Mouse (Mus musculus): ENCODE data around the gene Pdzph1.

The Pdzph1 gene

GRCm38 (mm10) chr17:58991275-58991674 lies at the start of gene Pdzph1:
Gene Pdzph1 (minus strand): TSS chr17:58991375.
- in situ Hi-C loops (cut with MboI, MseI) = no loop called here

GRCm38 (mm10) chr17:59039754-59040153 lies 48.6 kb upstream of the Pdzph1 start:
- in situ Hi-C loops (cut with MboI, MseI) = loop anchor here (10.0 kb wide), 1 partner anchor 655 kb away; no protein-coding TSS in a partner anchor

DNA sequence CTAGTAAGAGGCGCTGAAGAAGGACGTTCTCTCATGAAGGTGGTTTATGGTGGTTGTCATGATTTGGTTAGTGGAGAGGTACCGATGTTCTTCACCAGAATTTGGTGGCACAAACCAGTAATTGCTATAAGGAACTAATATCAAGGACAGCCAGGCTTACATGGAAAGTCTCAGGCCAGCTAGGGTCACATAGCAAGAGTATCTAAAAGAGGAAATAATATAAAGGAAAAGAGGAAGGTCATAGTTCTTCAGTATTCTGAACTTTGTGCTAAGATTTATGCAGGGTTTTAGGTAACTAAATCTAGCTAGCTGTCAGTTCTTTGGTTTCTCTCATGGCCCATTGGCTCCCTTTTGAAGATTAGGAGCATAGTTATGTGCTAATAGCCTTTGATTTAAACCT lies 42.3 kb upstream of the Pdzph1 start:
- in situ Hi-C loops (cut with MboI, MseI) = loop anchor here (10.0 kb wide), 1 partner anchor 649 kb away; no protein-coding TSS in a partner anchor

GRCm38 (mm10) chr17:59026336-59026735 lies 35.2 kb upstream of the Pdzph1 start:
- in situ Hi-C loops (cut with MboI, MseI) = loop anchor here (10.0 kb wide), 1 partner anchor 1398 kb away; no protein-coding TSS in a partner anchor

DNA sequence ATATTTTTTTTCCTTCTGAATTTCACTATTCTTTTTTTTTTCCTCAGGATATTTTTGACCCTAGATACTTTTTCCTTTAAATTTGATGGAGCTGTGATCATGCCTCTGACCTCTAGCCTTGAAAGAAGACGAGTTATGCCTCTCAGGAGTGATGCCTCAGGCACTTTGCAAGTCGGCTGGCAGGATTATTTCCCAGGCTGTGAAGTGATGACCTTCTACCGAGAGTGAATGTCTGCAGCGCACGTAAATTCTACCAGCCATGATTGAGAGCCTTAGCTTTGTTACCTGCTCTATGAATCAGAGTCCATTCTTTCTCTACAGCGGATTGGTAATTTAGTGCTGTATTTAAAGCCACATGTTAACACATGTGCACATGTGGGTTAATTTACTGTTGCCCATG lies 33.3 kb upstream of the Pdzph1 start:
- in situ Hi-C loops (cut with MboI, MseI) = loop anchor here (10.0 kb wide), 1 partner anchor 1400 kb away; no protein-coding TSS in a partner anchor

- in situ Hi-C loops (cut with MboI, MseI) = loop anchor here (10.0 kb wide), 1 partner anchor 1401 kb away; no protein-coding TSS in a partner anchor
Observed at GRCm38 (mm10) chr17:59023971-59024370, 32.8 kb upstream of the Pdzph1 start.

DNA sequence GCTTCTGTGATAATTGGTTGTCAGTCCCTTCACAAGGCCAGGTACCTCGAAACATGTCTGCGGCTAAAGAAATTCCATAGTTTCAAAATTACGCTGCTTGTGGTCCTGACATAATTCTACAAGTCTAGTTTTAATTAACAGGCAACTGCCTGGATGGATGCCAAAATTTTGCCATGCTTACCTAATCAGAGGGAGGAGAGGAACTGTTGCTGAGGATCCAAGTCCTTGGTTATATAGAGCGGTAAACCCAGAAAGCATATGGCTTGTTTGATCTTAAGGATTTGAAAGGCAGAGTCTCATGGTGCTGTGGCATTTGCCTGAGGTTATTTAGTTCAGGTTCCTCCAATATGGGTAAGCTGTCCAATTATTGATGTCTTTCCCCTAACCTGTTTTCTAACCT lies 27.5 kb upstream of the Pdzph1 start:
- in situ Hi-C loops (cut with MboI, MseI) = no loop called here

GRCm38 (mm10) chr17:59013091-59013459 lies 21.9 kb upstream of the Pdzph1 start, which contains the start of gene Nudt12:
Gene Nudt12 (minus strand): TSS chr17:59013372.
- in situ Hi-C loops (cut with MboI, MseI) = no loop called here

DNA sequence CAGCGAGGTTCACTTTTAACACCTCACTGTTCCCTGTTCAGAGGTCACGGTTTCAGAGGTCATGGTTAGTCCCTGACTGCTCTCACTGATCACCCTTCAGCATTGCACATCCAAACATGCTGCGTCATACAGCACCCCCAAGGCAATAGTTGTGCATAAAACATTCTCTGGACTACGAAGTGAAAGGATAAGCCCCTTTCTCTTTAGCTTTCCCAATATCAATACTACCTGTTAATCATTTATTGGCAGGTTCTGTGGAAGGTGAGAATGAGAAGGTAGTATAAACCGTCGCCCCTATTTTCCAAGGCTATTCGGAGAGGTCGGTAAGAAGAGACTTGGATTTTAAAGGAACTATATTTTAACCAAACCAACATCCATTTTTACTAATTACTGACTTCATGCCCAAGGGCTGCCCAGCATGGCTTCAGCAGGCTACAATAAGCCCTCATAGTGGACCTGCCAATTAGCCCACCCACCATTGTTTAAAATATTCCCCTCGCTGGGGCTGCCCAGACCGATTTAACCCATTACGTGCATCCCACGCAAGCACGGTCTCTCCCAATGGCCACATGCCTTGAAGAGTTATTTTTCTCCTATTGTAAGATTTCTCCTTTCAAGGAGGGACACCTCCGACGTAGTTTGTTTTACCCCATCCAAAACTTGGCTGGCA lies 21.4 kb upstream of the Pdzph1 start:
- in situ Hi-C loops (cut with MboI, MseI) = no loop called here

DNA sequence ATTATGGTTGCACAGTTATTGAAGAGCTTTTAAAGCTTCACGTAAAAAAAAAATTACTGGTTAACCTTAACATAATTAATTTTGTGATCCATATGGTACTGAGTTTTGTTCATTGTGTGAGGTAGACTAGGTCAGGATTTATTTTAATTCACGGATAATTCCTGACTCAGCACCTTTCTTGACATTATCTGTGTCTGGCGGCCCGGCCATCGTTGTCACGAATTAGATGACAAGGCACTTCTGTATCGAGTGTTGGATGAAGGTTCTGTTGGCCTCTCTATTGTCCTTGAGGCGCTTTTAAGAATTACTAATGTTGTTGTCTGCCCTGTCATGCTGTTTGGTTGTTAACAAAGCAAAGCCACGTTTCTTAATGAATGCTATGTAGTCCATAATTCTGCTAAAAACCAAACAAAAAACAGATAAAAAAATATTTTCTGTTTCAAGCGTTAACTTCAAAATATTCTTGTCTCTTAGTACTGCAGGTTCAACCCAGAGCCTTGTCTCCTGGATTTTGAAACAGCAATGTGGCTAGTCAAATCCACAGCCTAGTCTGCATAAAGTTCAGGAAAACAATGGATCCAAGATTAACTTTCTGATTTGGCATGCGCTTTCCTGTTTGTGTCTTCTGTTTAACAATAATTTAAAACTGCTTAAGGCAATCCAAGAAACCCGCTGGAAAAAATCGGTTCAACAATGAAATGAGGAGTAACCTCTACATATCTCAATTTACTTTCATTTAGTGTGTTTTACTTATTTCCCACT lies 20.6 kb upstream of the Pdzph1 start:
- in situ Hi-C loops (cut with MboI, MseI) = no loop called here

DNA sequence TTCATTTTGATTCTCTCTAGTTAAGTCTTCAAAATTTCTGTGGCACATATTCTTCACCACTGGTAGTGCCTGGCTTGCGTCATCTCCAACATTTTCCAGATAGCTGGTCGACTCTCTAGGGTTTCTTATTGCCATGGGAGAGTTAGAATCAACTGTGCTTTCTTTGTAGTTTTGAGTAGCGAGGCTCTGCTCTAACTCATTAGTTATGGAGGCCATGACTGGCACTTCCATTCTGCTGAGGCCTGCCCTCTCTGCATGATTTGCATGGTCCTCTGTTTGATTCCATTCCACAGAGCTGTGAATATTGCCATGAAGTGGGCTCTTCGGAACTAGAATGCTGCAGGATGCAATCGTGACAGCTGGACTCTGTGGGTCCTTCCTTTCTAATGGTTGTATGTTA lies 17.9 kb downstream of the Pdzph1 start:
- in situ Hi-C loops (cut with MboI, MseI) = no loop called here

DNA sequence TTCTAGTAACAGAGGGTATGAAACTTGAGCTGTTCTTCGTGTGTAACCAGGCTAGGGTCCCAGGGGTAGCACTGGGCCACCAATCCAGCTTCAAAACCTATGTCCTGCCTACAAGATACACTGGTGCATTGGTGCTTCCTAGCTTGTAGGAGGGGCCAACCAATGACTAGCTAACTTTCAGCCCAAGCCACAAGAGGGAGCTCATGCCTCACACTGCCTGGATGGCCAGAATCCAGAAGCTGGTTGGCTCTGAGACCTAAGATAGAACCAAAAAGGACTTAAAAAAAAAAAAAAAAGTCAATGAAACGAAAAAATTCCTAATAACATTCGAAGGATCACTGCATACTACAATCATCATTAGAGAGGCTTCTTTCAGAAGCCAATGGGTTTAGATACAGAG lies 31.3 kb downstream of the Pdzph1 start:
- in situ Hi-C loops (cut with MboI, MseI) = no loop called here

- in situ Hi-C loops (cut with MboI, MseI) = no loop called here
Observed at GRCm38 (mm10) chr17:58957055-58957454, 34.1 kb downstream of the Pdzph1 start.

DNA sequence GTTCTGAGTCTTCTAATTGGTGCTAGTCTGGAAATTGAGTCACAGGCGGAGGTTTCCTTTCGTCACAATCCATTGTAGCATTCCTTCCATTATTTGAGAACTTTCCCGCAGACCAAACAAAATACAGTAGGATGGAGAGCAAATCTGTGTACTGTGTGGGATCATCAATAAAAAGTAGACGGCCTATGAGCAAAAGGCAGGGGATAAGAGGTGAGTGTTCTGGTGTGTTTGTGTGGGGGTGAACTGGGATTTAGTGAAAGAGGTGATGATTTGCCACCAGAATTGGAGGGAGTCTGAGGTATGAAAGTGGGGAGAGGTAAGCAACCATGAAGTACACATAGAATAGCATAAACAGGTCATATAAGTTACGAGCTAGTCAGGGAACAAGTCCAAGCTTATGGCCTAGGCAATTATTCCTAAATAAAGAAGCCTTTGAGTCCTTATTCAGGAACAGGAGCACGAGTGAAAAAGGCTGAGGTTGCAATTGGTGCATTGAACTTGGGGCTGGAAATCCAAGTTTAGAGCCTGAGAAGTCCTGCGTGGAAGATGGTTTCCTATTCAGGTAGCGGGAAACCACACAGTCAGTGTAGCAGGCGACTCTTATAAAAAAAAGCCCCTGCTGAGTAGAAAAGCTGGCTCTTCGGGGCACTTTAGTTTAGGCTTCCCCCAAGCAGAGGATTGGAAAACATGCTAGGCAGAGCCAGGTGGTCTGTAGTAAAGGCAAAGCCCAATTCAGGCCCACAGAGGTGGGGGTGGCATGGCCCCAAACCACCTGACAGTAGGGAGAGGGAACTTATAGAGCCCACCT lies 48.0 kb downstream of the Pdzph1 start:
- in situ Hi-C loops (cut with MboI, MseI) = no loop called here

GRCm38 (mm10) chr17:58938598-58938997 lies 52.6 kb downstream of the Pdzph1 start:
- in situ Hi-C loops (cut with MboI, MseI) = no loop called here

DNA sequence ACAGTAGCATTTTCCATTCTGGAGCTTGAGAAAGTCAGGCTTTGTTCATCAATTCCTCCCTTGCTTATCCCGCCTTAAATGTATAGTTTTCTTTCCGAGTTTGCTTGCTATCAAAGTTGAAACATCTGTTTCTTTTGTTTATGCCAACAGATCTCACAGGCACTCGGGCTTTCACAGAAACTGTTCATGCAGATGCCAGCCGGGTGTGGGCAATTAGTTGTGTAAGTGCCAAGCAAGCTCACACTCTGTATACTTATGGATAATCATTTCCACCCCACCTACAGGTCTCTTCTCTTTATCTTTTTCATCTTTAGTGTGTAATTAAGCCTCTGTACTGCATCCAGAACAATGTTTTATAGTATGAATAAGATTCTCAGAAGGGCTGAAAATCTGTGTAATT lies 53.6 kb downstream of the Pdzph1 start:
- in situ Hi-C loops (cut with MboI, MseI) = no loop called here

- in situ Hi-C loops (cut with MboI, MseI) = no loop called here
Observed at GRCm38 (mm10) chr17:58932983-58933280, 58.2 kb downstream of the Pdzph1 start.

DNA sequence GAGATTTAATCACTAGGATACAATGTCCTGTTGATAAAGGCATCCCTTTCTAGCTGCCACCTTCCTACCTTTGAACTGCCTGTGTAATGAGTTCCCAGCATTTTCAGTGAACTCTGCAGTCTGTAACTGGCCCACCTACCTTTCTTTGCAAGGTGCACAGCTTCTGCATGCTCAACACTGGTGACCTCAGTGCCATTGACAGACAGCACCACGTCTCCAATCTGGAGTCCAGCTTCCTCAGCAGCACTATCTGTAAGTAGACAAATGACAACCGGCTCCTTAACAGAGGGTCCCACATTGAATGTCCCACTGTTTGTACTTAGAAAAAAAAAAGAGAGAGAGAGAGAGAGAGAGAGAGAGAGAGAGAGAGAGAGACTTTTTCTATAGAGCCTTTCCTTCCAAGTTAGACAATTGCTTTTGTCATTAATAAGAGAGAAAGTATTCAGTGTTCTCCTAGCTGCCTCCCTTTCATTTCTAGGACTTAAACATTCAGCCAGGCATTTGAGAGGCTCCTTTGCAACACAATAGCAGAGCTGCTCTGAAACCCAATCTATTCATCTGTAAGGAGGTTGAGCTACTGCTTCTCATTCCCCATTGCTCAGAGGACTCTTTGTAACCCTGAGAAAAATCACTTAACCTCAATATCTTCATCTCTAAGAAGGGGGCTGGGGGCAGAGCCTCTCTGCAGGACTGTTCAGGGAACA lies 58.7 kb downstream of the Pdzph1 start:
- in situ Hi-C loops (cut with MboI, MseI) = no loop called here

DNA sequence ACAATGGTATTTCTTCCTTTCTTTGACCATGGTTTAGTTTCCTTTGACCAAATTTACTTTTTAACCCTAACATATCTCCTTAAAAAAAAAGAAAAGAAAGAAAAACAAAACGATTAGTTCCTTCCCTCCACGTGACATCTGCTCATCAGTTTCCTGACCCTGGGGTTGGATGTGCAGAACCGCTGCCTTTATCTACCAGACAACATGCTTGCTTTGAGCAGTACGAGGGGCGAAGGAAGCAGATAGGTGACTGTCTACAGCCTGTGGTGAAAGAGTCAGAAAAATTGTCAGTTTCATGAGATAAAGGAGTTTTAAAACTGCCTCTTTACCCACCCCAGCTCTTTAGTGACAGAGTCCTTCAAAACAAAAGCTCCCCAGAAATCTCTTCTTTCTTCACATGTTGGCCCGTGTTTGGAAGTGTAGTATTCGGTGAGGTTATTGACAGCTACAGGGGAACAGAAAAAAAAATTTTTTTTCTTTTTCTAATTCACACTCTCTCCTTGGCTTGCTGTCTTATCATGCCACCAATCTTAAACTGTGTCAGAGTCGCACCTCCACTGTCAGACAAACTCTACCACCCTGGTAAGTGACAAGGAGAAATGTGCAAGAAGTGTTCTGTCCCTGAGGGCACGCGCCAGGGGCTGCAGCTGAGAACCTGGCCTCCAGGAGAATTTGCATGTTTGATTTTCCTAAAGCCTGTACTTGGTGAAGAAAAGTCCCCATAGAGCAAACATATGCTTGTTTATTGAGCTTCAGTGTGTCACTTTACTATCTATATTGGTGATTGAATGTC lies 66.2 kb downstream of the Pdzph1 start:
- in situ Hi-C loops (cut with MboI, MseI) = no loop called here

- in situ Hi-C loops (cut with MboI, MseI) = no loop called here
Observed at GRCm38 (mm10) chr17:58923901-58924476, 67.2 kb downstream of the Pdzph1 start.
